Mouse (Mus musculus): ENCODE results near the gene Eps8l1. TPM values are rescaled to one million over a fixed set of nuclear protein-coding genes. Genes with fewer than 3 reads are reported as not detected.
A peak's percentile ranks its signal among the peaks of the same experiment; 100 is the strongest.

The Eps8l1 gene
- total and polyA plus RNA-seq, 3 experiments = 0.01 to 0.19 TPM; not detected in 1

DNA sequence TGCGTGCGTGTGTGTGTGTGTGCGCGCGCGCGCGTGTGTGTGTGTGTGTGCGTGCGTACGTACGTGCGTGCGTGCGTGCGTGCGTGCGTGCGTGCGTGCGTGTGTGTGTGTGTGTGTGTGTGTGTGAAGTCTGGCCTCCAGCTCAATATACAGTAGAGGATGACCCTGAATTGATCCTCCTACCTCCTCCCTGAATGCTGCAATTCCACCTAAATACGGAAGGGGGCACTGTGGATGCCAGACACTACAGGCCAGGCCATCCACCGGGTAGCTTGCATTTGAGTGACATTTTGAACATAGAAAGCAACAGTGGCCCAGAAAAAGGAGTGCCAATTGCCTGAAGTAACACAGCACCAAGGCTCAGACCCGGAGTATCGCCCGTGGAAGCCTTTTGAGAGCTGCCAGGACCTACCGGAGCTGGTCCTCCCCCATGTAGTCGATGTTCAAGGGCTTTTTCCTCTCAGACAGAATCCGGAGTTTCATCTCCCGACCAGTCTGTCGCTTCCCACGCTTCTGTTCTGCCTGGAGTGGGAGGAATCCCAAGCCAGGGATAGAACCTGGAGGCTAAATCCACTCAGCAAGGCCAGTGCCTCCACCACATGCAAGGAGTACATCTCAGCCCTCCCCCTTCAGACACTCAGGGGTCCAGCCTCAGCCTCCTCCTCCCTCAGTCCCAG lies 47.7 kb downstream of the Eps8l1 start:
- peaks cover 12 to 51% of the 10 kb centered on the region in 2 experiments for H3K4me1 ChIP-seq (ENCODE audit: control insufficient read depth in 1 of 2, insufficient read depth in 2 of 2, low read length in 2 of 2)
- H3K36me3 ChIP-seq (ENCODE audit: control insufficient read depth in 1 of 2, insufficient read depth in 2 of 2, low read length in 2 of 2) = peaks cover 0 to 44% of the 10 kb centered on the region in 2 experiments; a peak in 2 of 4 replicates
- peak overlapping the region; percentile 97 for H3K27ac ChIP-seq (ENCODE audit: control insufficient read depth, low read depth, low read length)
- peak overlapping the region; percentile 48 to 71 for H3K4me3 ChIP-seq (ENCODE audit: control insufficient read depth in 1 of 2, insufficient read depth in 1 of 2, low read depth in 2 of 2, low read length in 2 of 2)
- H3K9me3 ChIP-seq (replicated peaks; ENCODE audit: insufficient read depth, low read length) = no peaks in the 10 kb centered on the region
- peak overlapping the region; percentile 60 for H3K9ac ChIP-seq (ENCODE audit: control insufficient read depth, low read depth, low read length, poor library complexity, severe bottlenecking)
- H3K79me2 ChIP-seq (ENCODE audit: control insufficient read depth, insufficient read depth, low read length, poor library complexity) = no peaks in the 10 kb centered on the region
- TF ChIP-seq MXI1 (IDR thresholded peaks at IDR 0.05; ENCODE audit: low read depth, low read length) (0 out of 2 replicates have a peak, but pooled peaks have one; percentile 16), HCFC1 (IDR thresholded peaks at IDR 0.05; ENCODE audit: low read depth, low read length) (peak; percentile 63; the same call in 1 of the 2 replicates), RAD21 (IDR thresholded peaks at IDR 0.05; ENCODE audit: low read depth, low read length) (no peak), CTCF (IDR thresholded peaks at IDR 0.05 in 2 of 3, conservative IDR thresholded peaks at IDR 0.05 in 1 of 3; ENCODE audit: control insufficient read depth in 1 of 3, insufficient read depth in 1 of 3, low read depth in 2 of 3, low read length in 3 of 3, poor library complexity in 1 of 3, severe bottlenecking in 1 of 3) (peak; percentile 69 to 82 (median 71)), TCF12 (IDR thresholded peaks at IDR 0.05; ENCODE audit: low read depth, low read length) (no peak), SMC3 (IDR thresholded peaks at IDR 0.05; ENCODE audit: low read depth, low read length) (0 out of 2 replicates have a peak, but pooled peaks have one; percentile 17), SIN3A (IDR thresholded peaks at IDR 0.05; ENCODE audit: low read length) (peak; percentile 14; the same call in 1 of the 2 replicates), ELF1 (IDR thresholded peaks at IDR 0.05; ENCODE audit: low read depth, low read length) (0 out of 2 replicates have a peak, but pooled peaks have one; percentile 15), EP300 (IDR thresholded peaks at IDR 0.05; ENCODE audit: low read depth in 1 of 2, low read length in 2 of 2) (0 out of 4 replicates have a peak, but pooled peaks of 1 of the 2 experiments have one; percentile 7), UBTF (IDR thresholded peaks at IDR 0.05; ENCODE audit: borderline replicate concordance, insufficient read depth, low read depth, low read length) (no peak), NRF1 (IDR thresholded peaks at IDR 0.05; ENCODE audit: insufficient read depth, low read depth, low read length, poor library complexity, severe bottlenecking) (peak; percentile 39; the same call in 1 of the 2 replicates), POLR2A (IDR thresholded peaks at IDR 0.05; ENCODE audit: control insufficient read depth in 1 of 2, insufficient read depth in 1 of 2, low read depth in 1 of 2, low read length in 2 of 2, poor library complexity in 1 of 2) (peak in 1 of 2 experiments; percentile 21; a peak in 1 of 4 replicates)
- H3K27me3 ChIP-seq (ENCODE audit: control insufficient read depth in 1 of 2, insufficient read depth in 2 of 2, low read length in 2 of 2) = no peaks in the 10 kb centered on the region
- peak; percentile 91 for DNase-seq (ENCODE audit: low read depth, low spot score)

GRCm38 (mm10) chr7:4508739-4509116 lies 48.3 kb downstream of the Eps8l1 start:
- no peaks in the 10 kb centered on the region for H3K9me3 ChIP-seq (replicated peaks; ENCODE audit: insufficient read depth, low read length)
- H3K9ac ChIP-seq (ENCODE audit: control insufficient read depth, low read depth, low read length, poor library complexity, severe bottlenecking) = peak overlapping the region; percentile 60
- H3K27me3 ChIP-seq (ENCODE audit: control insufficient read depth in 1 of 2, insufficient read depth in 2 of 2, low read length in 2 of 2) = no peaks in the 10 kb centered on the region
- H3K79me2 ChIP-seq (ENCODE audit: control insufficient read depth, insufficient read depth, low read length, poor library complexity) = no peaks in the 10 kb centered on the region
- DNase-seq (ENCODE audit: low read depth, low spot score) = peak; percentile 74
- peak overlapping the region; percentile 97 for H3K27ac ChIP-seq (ENCODE audit: control insufficient read depth, low read depth, low read length)
- peaks cover 9 to 47% of the 10 kb centered on the region in 2 experiments for H3K4me1 ChIP-seq (ENCODE audit: control insufficient read depth in 1 of 2, insufficient read depth in 2 of 2, low read length in 2 of 2)
- TF ChIP-seq TAL1 (IDR thresholded peaks at IDR 0.05; ENCODE audit: low read length) = peak; percentile 90
- peak; percentile 51; the same call in 1 of the 2 replicates for TF ChIP-seq MAX (IDR thresholded peaks at IDR 0.05; ENCODE audit: low read length)
- peak; percentile 60; the same call in 1 of the 2 replicates for TF ChIP-seq RCOR1 (IDR thresholded peaks at IDR 0.05; ENCODE audit: low read depth, low read length)
- TF ChIP-seq ZMIZ1 (IDR thresholded peaks at IDR 0.05; ENCODE audit: low read depth, low read length) = 0 out of 2 replicates have a peak, but pooled peaks have one; percentile 27
- no peak for TF ChIP-seq MEF2A (IDR thresholded peaks at IDR 0.05; ENCODE audit: extremely low read depth, insufficient replicate concordance, low read depth, low read length, poor library complexity, severe bottlenecking)
- TF ChIP-seq GATA1 (IDR thresholded peaks at IDR 0.05; ENCODE audit: low read depth, low read length) = peak; percentile 76
- TF ChIP-seq BHLHE40 (IDR thresholded peaks at IDR 0.05; ENCODE audit: borderline replicate concordance, low read depth, low read length) = no peak
- peak; percentile 90 for TF ChIP-seq ETS1 (IDR thresholded peaks at IDR 0.05; ENCODE audit: low read depth, low read length)
- peak; percentile 72 to 84 for TF ChIP-seq EP300 (IDR thresholded peaks at IDR 0.05; ENCODE audit: low read depth in 1 of 2, low read length in 2 of 2)
- TF ChIP-seq HCFC1 (IDR thresholded peaks at IDR 0.05; ENCODE audit: low read depth, low read length) = no peak
- no peak for TF ChIP-seq E2F4 (IDR thresholded peaks at IDR 0.05; ENCODE audit: borderline replicate concordance, low read depth, low read length)
- no peak; a peak in 1 of 4 replicates for TF ChIP-seq POLR2A (IDR thresholded peaks at IDR 0.05; ENCODE audit: control insufficient read depth in 1 of 2, insufficient read depth in 1 of 2, low read depth in 1 of 2, low read length in 2 of 2, poor library complexity in 1 of 2)
- peak; percentile 86 for TF ChIP-seq TCF12 (IDR thresholded peaks at IDR 0.05; ENCODE audit: low read depth, low read length)
- peak; percentile 47; the same call in 1 of the 2 replicates for TF ChIP-seq SIN3A (IDR thresholded peaks at IDR 0.05; ENCODE audit: low read length)
- peaks cover 0 to 40% of the 10 kb centered on the region in 2 experiments; a peak in 2 of 4 replicates for H3K36me3 ChIP-seq (ENCODE audit: control insufficient read depth in 1 of 2, insufficient read depth in 2 of 2, low read length in 2 of 2)
- H3K4me3 ChIP-seq (ENCODE audit: control insufficient read depth in 1 of 2, insufficient read depth in 1 of 2, low read depth in 2 of 2, low read length in 2 of 2) = peak overlapping the region; percentile 48 to 71

All from MEL (cell line).